Mouse (Mus musculus) cerebellum, adult 2 months (tissue): ENCODE measurements around the gene Wwox.

Experiments used
- CTCF ChIP-seq: fragments of 200-500 bp; IDR thresholded peaks from 2 replicates; pipeline ENCODE4 v1.5.1; 2011; ENCODE audit warnings: low read depth, mild to moderate bottlenecking, control low read depth, low read length, moderate library complexity, borderline replicate concordance; ENCODE audit not compliant: insufficient read depth
- POLR2A ChIP-seq: fragments of 200-500 bp; IDR thresholded peaks from 2 replicates; pipeline ENCODE4 v1.6.1; 2011; ENCODE audit warnings: low read length, control low read depth, borderline replicate concordance; ENCODE audit not compliant: insufficient read depth

- TF ChIP-seq CTCF: no peak
- TF ChIP-seq POLR2A: no peak
These were observed 279.4 kb downstream of the Wwox start for GRCm38 (mm10) chr8:114718821-114719220.
